In the genomic region with DNA sequence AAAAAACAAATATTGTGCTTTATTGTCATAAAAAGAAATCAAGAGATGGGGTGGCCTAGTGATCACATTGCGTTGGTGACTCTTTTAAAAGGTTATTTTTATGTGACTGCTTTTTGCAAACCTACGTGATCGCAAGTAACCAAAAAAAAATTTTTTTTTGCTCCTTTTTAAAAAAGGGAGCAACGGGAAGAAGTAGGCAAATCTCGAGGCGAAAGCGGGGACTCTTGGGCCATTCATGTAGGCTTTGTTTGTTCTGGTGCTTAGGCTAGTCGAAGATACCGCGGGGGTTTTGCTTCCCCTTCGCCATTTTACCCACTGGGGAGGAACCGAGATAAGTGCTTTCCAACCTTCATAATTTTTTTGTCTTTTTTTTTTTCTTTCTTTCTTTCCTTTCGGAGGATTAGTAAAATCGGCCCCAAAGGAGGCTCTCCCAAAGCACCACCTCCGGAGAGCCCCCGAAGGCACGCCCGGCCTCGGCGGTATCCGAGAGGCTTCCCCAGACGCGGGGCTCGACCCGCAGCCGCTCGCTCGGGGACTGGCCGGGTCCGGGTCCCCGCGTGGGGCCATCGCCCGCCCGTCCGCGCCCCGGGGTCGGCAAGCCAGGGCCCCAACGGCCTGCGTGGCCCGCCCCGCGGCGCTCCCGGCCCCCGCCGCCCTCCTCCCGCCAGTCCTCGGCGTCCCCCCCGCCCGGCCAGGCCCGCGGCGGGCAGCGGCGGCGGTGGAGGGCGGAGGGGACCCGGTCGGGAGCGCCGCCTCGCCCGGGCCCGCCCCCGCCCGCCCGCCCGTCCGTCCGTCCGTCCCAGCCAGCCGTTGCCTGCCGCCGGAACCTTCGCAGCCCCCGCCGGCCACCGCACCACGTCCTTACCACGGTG, we compare ENCODE assay signal across 8 mouse cellular contexts. TPM values are rescaled to one million over a fixed set of nuclear protein-coding genes. Genes with fewer than 3 reads are reported as not detected.
A peak's percentile ranks its signal among the peaks of the same experiment; 100 is the strongest.
DNase-seq lines count a peak whose midpoint lies in the region; ATAC-seq and TF ChIP-seq lines count a peak whose summit lies in the region.

No protein-coding gene starts in this region.

- H3K27me3 ChIP-seq in hindbrain, embryonic 12.5 days: no peaks in the 10 kb centered on the region

- peaks cover 13% of the 10 kb centered on the region for H3K4me1 ChIP-seq in hindbrain, embryonic 12.5 days

- 1% methylated on average over 65 of the region's 83 CpGs for WGBS in hindbrain, embryonic 12.5 days
- under 1% methylated on average over 36 of the region's 83 CpGs for WGBS in macrophage (ENCODE audit: missing documents)

- intact Hi-C loops in left cerebral cortex, adult 2 months (cut with DNase I): loop anchor here (1.0 kb wide), 1 partner anchor 166 kb away; no protein-coding TSS in a partner anchor

- H3K9ac ChIP-seq in hindbrain, embryonic 12.5 days: peak overlapping the region; percentile 100

- H3K4me2 ChIP-seq in hindbrain, embryonic 12.5 days (replicated peaks): peak overlapping the region; percentile 64

- no peak for TF ChIP-seq CTCF in left cerebral cortex, adult 2 months (IDR thresholded peaks at IDR 0.05)

- H3K4me3 ChIP-seq in hindbrain, embryonic 12.5 days: peak overlapping the region; percentile 89
- H3K4me3 ChIP-seq in left cerebral cortex, adult 2 months: peak overlapping the region; percentile 67
- peak overlapping the region; percentile 84 for H3K4me3 ChIP-seq in macrophage (ENCODE audit: inconsistent target)

- peaks cover 46% of the 10 kb centered on the region for H3K79me2 ChIP-seq in macrophage (ENCODE audit: inconsistent target)

- H3K9me3 ChIP-seq in hindbrain, embryonic 12.5 days (replicated peaks): no peaks in the 10 kb centered on the region

- H3K27ac ChIP-seq in hindbrain, embryonic 12.5 days: peak overlapping the region; percentile 100
- peak overlapping the region; percentile 99 for H3K27ac ChIP-seq in left cerebral cortex, adult 2 months
- peak overlapping the region; percentile 95 for H3K27ac ChIP-seq in macrophage

- peak; percentile 54 for DNase-seq in R1 (ENCODE audit: low read depth, low spot score)
- DNase-seq in cerebellum, adult 11-12 months: peak; percentile 78
- peak; percentile 52 for DNase-seq in forelimb bud, embryonic 11.5 days (ENCODE audit: low read depth, low spot score)
- peak; percentile 55 to 59 for DNase-seq in left cerebral cortex, adult 2 months (ENCODE audit: extremely low spot score in 1 of 2, low spot score in 2 of 2)
- DNase-seq in right cerebral cortex, postnatal 4 days: peak; percentile 54

- H3K36me3 ChIP-seq in hindbrain, embryonic 12.5 days: peaks cover 20% of the 10 kb centered on the region
- H3K36me3 ChIP-seq in macrophage (ENCODE audit: inconsistent target): 0 out of 2 replicates have a peak, but pooled peaks cover 5% of the 10 kb centered on the region

- peak; percentile 2; the same call in 1 of the 2 replicates for ATAC-seq in hindbrain, embryonic 12.5 days (ENCODE audit: low FRiP score)
- ATAC-seq in granulocyte monocyte progenitor cell, adult 5-6 weeks (replicated peaks; ENCODE audit: poor library complexity, severe bottlenecking): no peak

RNA-seq across cellular contexts. Expression of a gene that starts 1.4 kb away (rescaled TPM):
- polyA plus RNA-seq in hindbrain, embryonic 12.5 days (2016; fragmentation: Nextera tagmentation; extraction: Ambion mirVana): 78.2 and 86.8 TPM in 2 replicates
- 10 to 100 TPM; 46.4 to 50.8 TPM for total RNA-seq in left cerebral cortex, adult 2 months (2021)
- 100 to 1,000 TPM in 12 of 26 experiments, 10 to 100 TPM in 14; 50.2 to 185 (median 97.3) TPM for total RNA-seq in macrophage (2018; cell fraction: chromatin; rRNA removed)
- 10 to 100 TPM; 53.8 to 87.8 (median 73.5) TPM for total RNA-seq in macrophage (2018; cell fraction: cytosol; rRNA removed)
- total RNA-seq in macrophage (2018; cell fraction: nucleus; rRNA removed): 100 to 1,000 TPM in 2 of 26 experiments, 10 to 100 TPM in 24; 53.2 to 115 (median 85.2) TPM
- polyA plus RNA-seq in macrophage (2018): 25.3 to 34.3 TPM (median 28.7 TPM) in 3 replicates
- total RNA-seq in granulocyte monocyte progenitor cell, adult 5-6 weeks (2014; fragmentation: Nextera tagmentation): 26.0 and 36.6 TPM in 2 replicates
- 29.3 and 39.8 TPM in 2 replicates for total RNA-seq in granulocyte monocyte progenitor cell, adult 5-6 weeks (2017)
